Mouse (Mus musculus): ENCODE measurements around the gene Pla2g4f.

Pla2g4f gene

DNA sequence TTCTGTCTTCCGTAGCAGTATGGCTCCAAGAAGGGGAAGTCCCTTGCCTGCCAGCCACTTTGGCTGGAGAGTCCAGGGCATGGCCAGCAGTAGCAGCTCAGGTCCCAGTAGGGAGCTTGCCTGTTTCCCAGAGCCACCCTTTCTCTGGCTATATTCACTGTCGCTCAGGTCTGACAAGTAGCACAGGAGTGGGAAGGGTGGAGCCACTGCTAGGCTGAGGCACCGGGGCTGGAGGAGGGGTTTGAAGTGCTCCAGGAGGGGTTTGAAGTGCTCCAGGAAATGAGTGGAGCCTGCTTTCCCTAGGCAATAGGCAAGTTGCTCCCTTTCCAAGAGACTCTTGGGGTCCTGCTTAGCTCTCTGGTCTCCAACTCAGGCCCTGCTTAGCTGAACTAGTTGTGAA lies at the start of gene Pla2g4f:
Pla2g4f (minus strand) TSS at position 190 of the 400 bp plus-strand sequence.
- DNase-seq (ENCODE audit: low read depth, low spot score): no peak

GRCm38 (mm10) chr2:120360425-120360824 lies 46.5 kb upstream of the Pla2g4f start:
- DNase-seq (ENCODE audit: low read depth, low spot score): no peak

GRCm38 (mm10) chr2:120352682-120353646 lies 39.0 kb upstream of the Pla2g4f start, which contains the start of gene Vps39:
TSS of gene Vps39 (minus strand) at chr2:120353137.
- DNase-seq (ENCODE audit: low read depth, low spot score): peak; percentile 58

DNA sequence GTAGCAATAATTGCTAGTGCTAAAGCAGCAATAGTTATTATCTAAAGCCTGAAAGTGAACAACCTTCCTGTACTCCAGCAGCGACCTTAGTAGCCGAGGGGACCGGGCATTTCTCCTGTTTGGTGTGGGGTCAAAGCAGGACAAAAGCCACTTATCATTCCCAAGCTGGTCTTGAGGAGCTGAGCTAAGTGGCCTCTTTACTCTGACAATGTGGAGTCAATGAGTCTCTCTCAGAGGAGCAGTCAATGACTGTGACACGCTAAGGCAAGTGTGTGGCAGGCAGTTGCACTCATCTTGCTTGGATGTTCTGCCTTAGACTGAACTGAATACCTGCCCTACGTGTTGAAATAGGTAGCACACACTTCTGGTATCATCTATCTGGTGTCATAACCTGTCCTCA lies 37.4 kb upstream of the Pla2g4f start:
- DNase-seq (ENCODE audit: low read depth, low spot score): no peak

DNA sequence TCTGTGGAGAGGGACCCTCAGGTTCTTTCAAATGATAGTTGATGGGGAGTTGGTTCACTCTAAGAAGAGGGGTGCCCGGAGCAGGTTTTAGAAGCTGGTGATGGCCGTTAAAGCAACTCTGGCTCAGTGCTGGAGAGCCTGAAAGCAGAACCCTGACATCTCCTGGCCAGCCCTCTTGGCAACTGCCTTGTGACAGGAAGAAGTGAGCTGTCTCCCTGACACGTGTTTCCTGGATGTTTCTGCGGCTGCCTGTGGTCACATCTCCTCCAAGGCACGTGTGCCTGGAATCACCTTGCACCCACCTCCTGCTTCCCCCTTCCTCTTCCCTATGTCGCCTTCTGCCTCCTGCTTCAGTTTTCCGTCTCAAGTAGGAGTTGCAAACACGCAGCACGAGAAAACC lies 34.2 kb upstream of the Pla2g4f start:
- DNase-seq (ENCODE audit: low read depth, low spot score): no peak

DNA sequence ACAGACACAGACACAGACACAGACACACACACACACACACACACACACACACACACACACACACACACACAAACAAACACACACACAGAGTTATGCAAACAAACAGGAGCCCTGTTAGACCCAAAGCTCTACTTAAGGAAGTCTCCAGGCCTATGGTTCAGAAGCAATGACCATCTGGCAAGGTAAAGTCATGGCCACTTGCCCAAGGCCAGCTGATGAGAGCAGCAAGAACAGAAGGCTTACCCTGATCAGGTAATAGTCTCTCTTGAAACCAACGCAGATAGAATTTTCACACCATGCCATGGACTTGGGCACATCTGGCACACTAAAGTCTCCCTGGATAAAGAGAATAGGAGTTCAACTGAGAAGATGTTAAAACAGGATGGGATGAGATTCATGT lies 27.8 kb upstream of the Pla2g4f start:
- no peak for DNase-seq (ENCODE audit: low read depth, low spot score)

GRCm38 (mm10) chr2:120337886-120338285 lies 23.9 kb upstream of the Pla2g4f start:
- DNase-seq (ENCODE audit: low read depth, low spot score): no peak

DNA sequence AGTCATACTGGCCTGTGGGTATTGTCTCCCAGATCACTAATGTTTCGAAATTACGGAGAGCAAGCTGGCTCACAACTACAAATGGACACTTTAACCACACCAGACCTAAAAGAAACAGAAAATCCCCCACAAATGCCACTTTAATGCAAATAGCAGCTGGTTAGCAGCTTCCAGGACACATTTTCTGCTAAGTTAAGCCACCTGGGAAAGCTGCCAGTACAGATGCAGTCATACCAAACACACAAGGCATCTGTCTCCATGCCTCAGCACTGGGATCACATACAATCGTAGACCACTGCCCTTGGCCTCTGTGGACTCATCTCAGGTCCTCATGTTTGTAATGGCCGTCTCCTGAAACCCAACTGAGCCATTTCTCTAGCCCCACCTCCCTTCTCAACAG lies 17.6 kb upstream of the Pla2g4f start:
- no peak for DNase-seq (ENCODE audit: low read depth, low spot score)

- no peak for DNase-seq (ENCODE audit: low read depth, low spot score)
These were observed 1.1 kb upstream of the Pla2g4f start for GRCm38 (mm10) chr2:120315077-120315476.

GRCm38 (mm10) chr2:120314487-120314886 lies 522 bp upstream of the Pla2g4f start:
- no peak for DNase-seq (ENCODE audit: low read depth, low spot score)

DNA sequence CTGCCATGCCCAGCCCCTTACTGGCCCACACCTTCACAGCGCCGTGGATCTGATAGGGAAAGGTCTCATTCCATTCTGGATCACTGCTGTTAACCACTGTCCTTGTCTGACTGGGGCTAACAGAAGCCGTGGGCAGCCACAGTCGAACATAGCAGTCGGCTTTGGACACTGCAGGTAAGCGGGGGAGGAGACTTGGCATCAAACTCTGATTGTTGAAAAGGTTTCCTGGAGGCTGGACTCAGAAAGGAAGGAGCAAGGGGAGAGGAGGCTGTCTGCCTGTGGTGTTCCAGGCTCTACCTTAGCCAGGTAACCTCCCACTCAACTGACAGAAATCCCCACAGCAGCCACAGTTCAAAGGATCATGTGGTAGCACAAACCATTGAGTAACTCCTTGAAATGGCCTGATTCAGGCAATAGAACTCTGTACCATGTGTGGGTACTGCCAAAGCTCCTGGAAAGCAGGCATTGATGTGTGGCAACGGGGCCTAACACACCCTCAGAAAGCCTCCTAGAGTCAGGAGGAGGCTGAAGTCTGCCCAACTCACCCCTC lies 1.6 kb downstream of the Pla2g4f start:
- DNase-seq (ENCODE audit: low read depth, low spot score): no peak

DNA sequence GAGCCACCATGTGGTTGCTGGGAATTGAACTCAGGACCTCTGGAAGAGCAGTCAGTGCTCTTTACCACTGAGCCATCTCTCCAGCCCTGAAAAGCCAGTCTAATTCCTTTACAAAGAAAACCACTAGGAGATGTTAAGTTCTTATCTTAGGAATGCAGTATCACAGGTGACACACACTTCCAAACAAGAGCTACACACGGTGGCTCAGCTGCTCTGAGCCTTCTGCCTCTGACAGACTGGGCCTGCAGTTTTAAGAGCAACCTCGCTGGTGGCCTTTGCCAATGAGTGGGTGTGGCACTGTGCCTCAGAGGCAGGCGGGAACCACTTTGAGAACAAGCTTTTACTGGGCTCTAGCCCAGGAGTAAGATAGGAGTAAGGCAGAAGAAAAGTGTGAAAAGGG lies 9.9 kb downstream of the Pla2g4f start:
- DNase-seq (ENCODE audit: low read depth, low spot score): no peak

DNA sequence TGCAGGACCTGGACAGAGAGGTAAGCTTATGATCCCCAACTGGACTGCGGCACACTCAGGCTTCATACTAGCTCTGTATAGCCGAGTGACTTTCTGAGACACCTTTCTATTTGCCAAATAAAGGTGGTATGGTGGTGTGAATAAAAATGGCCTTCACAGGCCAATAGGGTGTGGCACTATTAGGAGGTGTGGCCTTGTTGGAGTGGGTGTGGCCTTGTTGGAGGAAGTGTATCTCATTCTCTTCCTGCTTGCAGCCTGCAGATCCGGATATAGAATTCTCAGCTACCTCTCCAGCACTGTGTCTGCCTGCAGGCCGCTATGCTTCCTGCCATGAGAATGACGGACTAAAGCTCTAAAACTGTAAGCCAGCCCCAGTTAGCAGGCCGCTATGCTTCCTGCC lies 12.9 kb downstream of the Pla2g4f start:
- no peak for DNase-seq (ENCODE audit: low read depth, low spot score)

- DNase-seq (ENCODE audit: low read depth, low spot score): no peak
These were observed 14.1 kb downstream of the Pla2g4f start for GRCm38 (mm10) chr2:120299866-120300265.

DNA sequence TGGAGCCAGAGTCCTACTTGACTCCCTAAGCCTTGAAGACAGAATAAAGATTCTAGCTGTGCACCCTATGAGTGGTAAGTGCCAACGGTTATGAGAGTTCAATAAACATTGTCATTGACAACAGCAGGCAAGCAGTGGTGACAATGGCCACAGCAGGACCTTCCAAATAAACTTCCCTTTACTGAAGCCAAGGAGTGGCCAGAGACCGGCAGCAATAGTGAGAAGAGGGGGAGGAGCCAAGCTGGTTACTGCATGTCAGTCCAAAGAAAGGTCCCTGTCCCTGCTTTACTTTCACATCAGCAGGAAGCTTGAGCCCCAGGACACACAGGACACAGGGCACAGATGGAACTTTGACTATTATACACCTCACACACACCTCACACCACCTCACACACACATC lies 17.8 kb downstream of the Pla2g4f start:
- no peak for DNase-seq (ENCODE audit: low read depth, low spot score)

GRCm38 (mm10) chr2:120291471-120292078 lies 22.4 kb downstream of the Pla2g4f start:
- no peak for DNase-seq (ENCODE audit: low read depth, low spot score)

- DNase-seq (ENCODE audit: low read depth, low spot score): no peak
These were observed 25.0 kb downstream of the Pla2g4f start, which contains the start of gene Pla2g4d for GRCm38 (mm10) chr2:120288995-120289394. TSS of gene Pla2g4d (minus strand) at chr2:120289197.

DNA sequence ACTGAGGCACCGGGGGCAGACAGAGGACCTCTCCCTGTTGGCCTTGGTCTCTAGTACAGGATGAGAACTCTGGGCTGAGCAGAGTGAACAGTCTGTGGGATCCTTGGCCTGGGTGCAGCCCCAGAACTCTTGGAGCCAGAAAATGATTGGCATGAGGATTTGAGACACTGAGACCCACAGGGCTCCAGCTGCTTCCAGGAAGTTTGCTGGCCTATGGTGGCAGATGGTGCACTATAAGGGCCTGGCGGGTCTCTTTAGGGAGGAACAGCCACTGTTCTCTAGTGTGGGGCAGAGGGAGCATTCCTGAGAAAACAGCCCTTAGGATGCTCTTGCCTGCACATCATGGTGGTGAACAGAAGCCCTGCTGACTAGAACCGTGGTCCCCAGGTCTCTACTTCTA lies 25.6 kb downstream of the Pla2g4f start:
- no peak for DNase-seq (ENCODE audit: low read depth, low spot score)

DNA sequence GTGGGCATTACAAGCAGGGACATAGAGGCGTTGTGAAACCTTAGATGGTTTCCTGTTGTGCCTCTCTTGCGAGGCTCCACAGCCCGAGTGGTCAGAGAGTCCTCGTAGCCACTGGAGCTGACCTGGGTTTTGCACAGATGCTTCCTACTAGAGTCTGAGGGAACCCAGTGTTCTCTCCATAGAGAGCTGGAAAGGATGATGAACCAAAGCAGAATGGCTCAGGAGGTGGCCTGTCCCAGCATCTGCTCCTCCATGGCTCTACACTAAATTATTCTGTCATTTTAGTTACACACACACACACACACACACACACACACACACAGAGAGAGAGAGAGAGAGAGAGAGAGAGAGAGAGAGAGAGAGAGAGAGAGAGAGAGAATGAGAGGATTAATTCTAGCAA lies 28.3 kb downstream of the Pla2g4f start:
- no peak for DNase-seq (ENCODE audit: low read depth, low spot score)

GRCm38 (mm10) chr2:120284705-120285104 lies 29.3 kb downstream of the Pla2g4f start:
- DNase-seq (ENCODE audit: low read depth, low spot score): no peak

- no peak for DNase-seq (ENCODE audit: low read depth, low spot score)
These were observed 29.9 kb downstream of the Pla2g4f start for GRCm38 (mm10) chr2:120284094-120284493.

DNA sequence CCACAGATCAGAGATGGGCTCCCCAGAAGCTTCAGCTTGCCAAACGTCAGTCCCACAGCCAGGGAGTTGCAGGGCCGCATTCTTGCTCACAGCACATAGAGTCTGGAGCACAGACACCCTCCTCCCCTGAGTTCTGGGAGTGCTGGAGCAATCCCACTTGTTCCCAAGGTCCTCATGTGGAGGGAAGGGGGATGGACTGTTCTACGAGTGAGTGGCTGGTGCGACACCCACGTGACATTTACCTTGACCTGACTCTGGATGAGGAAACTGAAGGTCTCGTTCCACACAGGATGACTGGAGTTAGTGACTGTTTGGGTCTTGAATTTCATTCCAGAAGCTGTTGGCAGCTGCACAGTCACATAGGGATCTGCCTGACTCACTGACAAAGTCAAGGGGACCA lies 30.4 kb downstream of the Pla2g4f start:
- DNase-seq (ENCODE audit: low read depth, low spot score): no peak

DNA sequence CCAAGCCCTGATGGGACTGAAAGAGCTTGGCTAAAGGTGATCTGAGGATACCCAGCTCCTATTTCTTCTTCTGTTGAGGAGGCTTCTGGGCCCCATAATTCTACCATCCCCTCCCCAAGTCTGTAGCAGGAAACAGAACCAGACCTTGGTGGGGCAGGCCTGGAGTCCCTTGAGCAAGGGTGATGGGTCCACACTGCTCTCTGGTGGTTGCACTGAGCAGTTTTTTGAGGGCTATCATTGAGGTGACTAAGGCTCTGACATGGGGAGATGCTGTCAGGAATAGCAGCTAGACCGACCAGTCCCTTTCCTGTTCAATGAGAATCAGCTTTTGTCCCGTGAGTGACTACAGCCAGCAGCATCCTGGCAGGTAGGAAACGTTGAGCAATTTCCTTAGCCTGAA lies 32.7 kb downstream of the Pla2g4f start:
- DNase-seq (ENCODE audit: low read depth, low spot score): no peak

All from retina, postnatal 7 days (tissue).